Mouse (Mus musculus): ENCODE measurements around the gene Slc35g3. TPM values are rescaled to one million over a fixed set of nuclear protein-coding genes. Genes with fewer than 3 reads are reported as not detected.
A peak's percentile ranks its signal among the peaks of the same experiment; 100 is the strongest.
"Not testable (repeated sequence)": the region's sequence is repeated elsewhere in the genome, so short reads cannot be mapped to it uniquely, and the experiment has no call there.

The Slc35g3 gene
- total and polyA plus RNA-seq, 2 experiments, result not detected

GRCm38 (mm10) chr11:69731408-69731807 is 30.4 kb downstream of the Slc35g3 start:
- not testable (repeated sequence) for H3K79me2 ChIP-seq (ENCODE audit: control insufficient read depth, insufficient read depth, low read length); DNase-seq (ENCODE audit: extremely low read depth, low read depth, low spot score); H3K4me1 ChIP-seq (ENCODE audit: control insufficient read depth, insufficient read depth, low read length); H3K27me3 ChIP-seq (ENCODE audit: control insufficient read depth, insufficient read depth, low read length); H3K27ac ChIP-seq (replicated peaks; ENCODE audit: insufficient read depth, low read depth, low read length); H3K9ac ChIP-seq (ENCODE audit: low read depth, low read length); H3K4me3 ChIP-seq (ENCODE audit: insufficient read depth, low read depth, low read length)
- 0 out of 2 replicates have a peak, but pooled peaks have one; percentile 9 for TF ChIP-seq CTCF (IDR thresholded peaks at IDR 0.05; ENCODE audit: low read depth, low read length)
- 84% methylated on average over 2 of the region's 3 CpGs for WGBS
- peaks cover 24% of the 10 kb centered on the region for H3K36me3 ChIP-seq (ENCODE audit: control insufficient read depth, insufficient read depth, low read length)

GRCm38 (mm10) chr11:69729063-69729462 is 32.7 kb downstream of the Slc35g3 start:
- peaks cover 3% of the 10 kb centered on the region; the same call in 1 of the 2 replicates for H3K36me3 ChIP-seq (ENCODE audit: control insufficient read depth, insufficient read depth, low read length)
- no peak overlapping the region for H3K4me3 ChIP-seq (ENCODE audit: insufficient read depth, low read depth, low read length)
- H3K79me2 ChIP-seq (ENCODE audit: control insufficient read depth, insufficient read depth, low read length), result no peaks in the 10 kb centered on the region
- no peak overlapping the region for H3K27ac ChIP-seq (replicated peaks; ENCODE audit: insufficient read depth, low read depth, low read length)
- H3K9ac ChIP-seq (ENCODE audit: low read depth, low read length), result no peak overlapping the region
- 51% methylated on average over 3 of the region's 3 CpGs for WGBS
- TF ChIP-seq POLR2A (IDR thresholded peaks at IDR 0.05; ENCODE audit: extremely low read depth, insufficient read depth, low read length) (no peak), CTCF (IDR thresholded peaks at IDR 0.05; ENCODE audit: low read depth, low read length) (peak; percentile 68)
- no peaks in the 10 kb centered on the region for H3K4me1 ChIP-seq (ENCODE audit: control insufficient read depth, insufficient read depth, low read length)
- H3K27me3 ChIP-seq (ENCODE audit: control insufficient read depth, insufficient read depth, low read length), result no peaks in the 10 kb centered on the region
- DNase-seq (ENCODE audit: extremely low read depth, low read depth, low spot score), result peak; percentile 73

GRCm38 (mm10) chr11:69725951-69726350 is 35.8 kb downstream of the Slc35g3 start:
- Histone ChIP-seq H3K4me3 (ENCODE audit: insufficient read depth, low read depth, low read length) (no peak overlapping the region), H3K27me3 (ENCODE audit: control insufficient read depth, insufficient read depth, low read length) (no peaks in the 10 kb centered on the region), H3K36me3 (ENCODE audit: control insufficient read depth, insufficient read depth, low read length) (no peaks in the 10 kb centered on the region), H3K9ac (ENCODE audit: low read depth, low read length) (no peak overlapping the region), H3K4me1 (ENCODE audit: control insufficient read depth, insufficient read depth, low read length) (no peaks in the 10 kb centered on the region), H3K27ac (replicated peaks; ENCODE audit: insufficient read depth, low read depth, low read length) (no peak overlapping the region), H3K79me2 (ENCODE audit: control insufficient read depth, insufficient read depth, low read length) (no peaks in the 10 kb centered on the region)
- TF ChIP-seq CTCF (IDR thresholded peaks at IDR 0.05; ENCODE audit: low read depth, low read length) (no peak), POLR2A (IDR thresholded peaks at IDR 0.05; ENCODE audit: extremely low read depth, insufficient read depth, low read length) (no peak)
- 54% methylated on average over 5 of the region's 5 CpGs for WGBS
- DNase-seq (ENCODE audit: extremely low read depth, low read depth, low spot score), result no peak

GRCm38 (mm10) chr11:69723074-69723473 is 38.7 kb downstream of the Slc35g3 start:
- H3K4me1 ChIP-seq (ENCODE audit: control insufficient read depth, insufficient read depth, low read length), result no peaks in the 10 kb centered on the region
- no peak for TF ChIP-seq POLR2A (IDR thresholded peaks at IDR 0.05; ENCODE audit: extremely low read depth, insufficient read depth, low read length)
- no peak for TF ChIP-seq CTCF (IDR thresholded peaks at IDR 0.05; ENCODE audit: low read depth, low read length)
- H3K27me3 ChIP-seq (ENCODE audit: control insufficient read depth, insufficient read depth, low read length), result no peaks in the 10 kb centered on the region
- H3K36me3 ChIP-seq (ENCODE audit: control insufficient read depth, insufficient read depth, low read length), result no peaks in the 10 kb centered on the region
- 63% methylated on average over 2 of the region's 2 CpGs for WGBS
- H3K27ac ChIP-seq (replicated peaks; ENCODE audit: insufficient read depth, low read depth, low read length), result no peak overlapping the region
- no peaks in the 10 kb centered on the region for H3K79me2 ChIP-seq (ENCODE audit: control insufficient read depth, insufficient read depth, low read length)
- H3K9ac ChIP-seq (ENCODE audit: low read depth, low read length), result no peak overlapping the region
- no peak for DNase-seq (ENCODE audit: extremely low read depth, low read depth, low spot score)
- no peak overlapping the region for H3K4me3 ChIP-seq (ENCODE audit: insufficient read depth, low read depth, low read length)

GRCm38 (mm10) chr11:69720852-69721251 is 40.9 kb downstream of the Slc35g3 start:
- Histone ChIP-seq H3K27me3 (ENCODE audit: control insufficient read depth, insufficient read depth, low read length) (no peaks in the 10 kb centered on the region), H3K79me2 (ENCODE audit: control insufficient read depth, insufficient read depth, low read length) (no peaks in the 10 kb centered on the region), H3K27ac (replicated peaks; ENCODE audit: insufficient read depth, low read depth, low read length) (no peak overlapping the region), H3K4me3 (ENCODE audit: insufficient read depth, low read depth, low read length) (no peak overlapping the region), H3K9ac (ENCODE audit: low read depth, low read length) (no peak overlapping the region), H3K4me1 (ENCODE audit: control insufficient read depth, insufficient read depth, low read length) (no peaks in the 10 kb centered on the region), H3K36me3 (ENCODE audit: control insufficient read depth, insufficient read depth, low read length) (no peaks in the 10 kb centered on the region)
- no peak for DNase-seq (ENCODE audit: extremely low read depth, low read depth, low spot score)
- 74% methylated on average over 6 of the region's 6 CpGs for WGBS
- no peak for TF ChIP-seq POLR2A (IDR thresholded peaks at IDR 0.05; ENCODE audit: extremely low read depth, insufficient read depth, low read length)

- Histone ChIP-seq H3K4me1 (ENCODE audit: control insufficient read depth, insufficient read depth, low read length) (peaks cover 4% of the 10 kb centered on the region; the same call in 1 of the 2 replicates), H3K79me2 (ENCODE audit: control insufficient read depth, insufficient read depth, low read length) (no peaks in the 10 kb centered on the region), H3K27ac (replicated peaks; ENCODE audit: insufficient read depth, low read depth, low read length) (no peak overlapping the region), H3K27me3 (ENCODE audit: control insufficient read depth, insufficient read depth, low read length) (no peaks in the 10 kb centered on the region), H3K36me3 (ENCODE audit: control insufficient read depth, insufficient read depth, low read length) (no peaks in the 10 kb centered on the region), H3K4me3 (ENCODE audit: insufficient read depth, low read depth, low read length) (no peak overlapping the region), H3K9ac (ENCODE audit: low read depth, low read length) (no peak overlapping the region)
- DNase-seq (ENCODE audit: extremely low read depth, low read depth, low spot score), result no peak
- TF ChIP-seq CTCF (IDR thresholded peaks at IDR 0.05; ENCODE audit: low read depth, low read length) (0 out of 2 replicates have a peak, but pooled peaks have one; percentile 13), POLR2A (IDR thresholded peaks at IDR 0.05; ENCODE audit: extremely low read depth, insufficient read depth, low read length) (no peak)
- WGBS, result 82% methylated on average over 6 of the region's 6 CpGs
These were observed 42.3 kb downstream of the Slc35g3 start for GRCm38 (mm10) chr11:69719423-69719822.
